Mouse (Mus musculus) liver, adult 2 months (tissue): ENCODE measurements around the gene Cdk19.

ENCODE experiments used
- CTCF ChIP-seq: fragments of 200-500 bp; IDR thresholded peaks from 2 replicates; pipeline ENCODE4 v1.5.1; 2011; ENCODE audit warnings: low read depth, low read length, control low read depth
- POLR2A ChIP-seq: fragments of 200-500 bp; IDR thresholded peaks from 2 replicates; pipeline ENCODE4 v1.6.1; 2011; ENCODE audit warnings: low read length, control low read depth; ENCODE audit not compliant: insufficient read depth; ENCODE audit errors: extremely low read depth

DNA sequence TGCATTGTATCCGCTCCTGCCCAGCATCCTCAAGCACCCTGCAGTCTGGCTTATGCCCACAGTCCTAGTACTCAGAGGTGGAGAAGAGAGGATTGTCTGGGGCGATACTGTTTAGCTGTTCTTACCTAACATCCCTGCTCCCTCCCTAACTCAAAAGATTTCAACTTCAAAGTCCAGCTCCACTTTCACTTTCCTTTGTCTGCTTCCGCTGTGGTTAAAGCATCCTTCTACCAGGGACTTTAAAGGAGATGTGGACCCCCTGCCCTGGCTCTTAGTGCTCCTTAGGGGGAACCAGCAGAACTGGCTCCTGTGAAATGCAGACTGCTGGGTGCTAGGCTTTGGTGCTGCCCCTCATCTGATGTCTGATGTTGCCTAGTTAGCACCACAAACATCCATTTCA lies 122.9 kb downstream of the Cdk19 start:
- no peak for TF ChIP-seq CTCF
- TF ChIP-seq POLR2A, result no peak
